Mouse (Mus musculus) kidney, postnatal 4 days (tissue): ENCODE data around the gene Sptbn4.

Experiments
- DNase-seq, 2 experiments: peaks; one replicate each; pipeline ENCODE4 v3.0.0; 2021; ENCODE audit warnings: mixed read lengths in 2 of 2

Sptbn4 gene

DNA sequence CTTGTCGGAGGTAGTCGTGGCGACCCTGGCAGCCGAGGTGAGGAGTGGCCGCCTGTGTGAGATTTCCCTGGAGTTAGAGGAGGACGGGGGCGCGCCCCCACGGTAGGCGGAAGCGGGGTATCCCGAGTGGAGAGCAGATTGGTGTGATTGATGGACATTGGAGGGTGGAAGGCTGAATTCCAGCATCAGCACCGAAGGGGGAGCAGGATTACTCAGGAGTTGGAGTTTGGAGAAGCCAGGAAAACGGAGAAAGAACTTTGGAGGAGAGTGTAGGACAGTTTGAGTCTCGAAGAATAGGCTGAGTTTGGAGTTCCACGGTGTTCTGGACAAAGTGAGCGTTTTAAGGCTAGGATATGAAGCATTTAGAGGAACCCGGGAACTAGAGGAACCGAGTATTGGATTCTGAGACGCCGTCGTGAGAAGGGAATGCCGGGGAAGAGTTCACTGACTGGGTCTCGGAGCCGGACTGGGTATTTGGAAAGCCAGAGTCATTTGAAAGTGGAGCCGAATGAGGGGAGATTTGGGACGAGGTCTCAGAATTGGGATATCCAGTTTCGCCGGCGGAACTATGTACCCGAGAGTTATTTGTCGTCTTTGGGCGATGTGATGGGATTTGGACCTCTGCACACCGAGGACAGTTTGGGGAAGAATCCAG, 26.5 kb upstream of the Sptbn4 start:
- peak in 1 of 2 experiments; percentile 22 for DNase-seq

DNA sequence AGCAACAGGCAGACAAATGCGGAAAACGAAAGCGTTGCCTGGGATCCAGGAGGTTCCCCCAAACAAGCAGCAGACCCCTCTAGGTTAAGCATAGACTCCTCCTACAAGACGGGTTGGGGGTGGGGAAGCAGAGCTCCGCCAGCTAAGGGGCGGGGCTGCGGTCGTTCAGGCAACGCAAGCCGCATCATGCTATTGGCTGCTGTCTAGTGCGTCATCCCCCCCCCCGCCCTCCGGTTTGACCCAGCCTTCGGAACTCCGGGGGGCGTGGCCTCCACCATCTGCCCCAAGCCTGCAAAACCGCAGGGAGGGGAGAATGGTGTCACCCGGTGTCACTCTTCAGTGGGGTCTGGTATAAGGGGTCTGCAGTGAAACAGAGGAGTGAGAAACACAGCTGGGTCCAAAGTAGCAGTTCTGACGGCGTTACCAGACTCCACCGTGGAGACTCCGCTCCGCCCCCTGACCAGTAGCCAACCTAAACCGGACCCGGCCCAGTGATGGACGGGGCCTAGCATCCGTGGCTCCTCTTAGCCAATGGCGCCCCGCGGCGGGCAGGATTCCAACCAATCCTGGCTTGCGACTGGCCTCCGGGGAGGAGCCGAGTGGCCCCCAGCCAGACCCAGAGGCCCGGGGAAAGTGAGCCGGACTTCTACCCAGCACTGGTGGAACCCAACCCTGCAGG, 25.8 kb upstream of the Sptbn4 start, which contains the start of gene Sertad3:
Gene Sertad3 (plus strand): TSS at position 613 of the 679 bp plus-strand sequence.
- peak; percentile 100 for DNase-seq

DNA sequence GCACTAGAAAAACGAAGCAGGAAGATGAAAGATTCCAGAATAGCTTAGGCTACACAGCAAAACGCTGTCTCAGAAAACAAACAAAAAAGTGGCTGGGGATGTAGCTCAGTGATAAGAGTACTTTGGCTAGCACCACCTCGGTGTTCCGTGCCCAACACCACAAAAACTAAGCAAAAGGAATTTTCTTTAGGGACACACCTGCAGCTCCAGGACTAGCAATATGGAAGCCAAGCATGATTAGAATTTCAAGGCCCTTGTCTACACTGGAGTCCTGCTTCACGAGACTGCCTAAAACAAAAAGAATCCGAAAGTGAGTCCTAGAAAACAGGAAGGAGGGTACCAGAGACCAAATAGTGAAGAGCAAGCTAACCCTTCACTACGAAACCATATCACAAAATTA, 25.1 kb upstream of the Sptbn4 start:
- no peak for DNase-seq

DNA sequence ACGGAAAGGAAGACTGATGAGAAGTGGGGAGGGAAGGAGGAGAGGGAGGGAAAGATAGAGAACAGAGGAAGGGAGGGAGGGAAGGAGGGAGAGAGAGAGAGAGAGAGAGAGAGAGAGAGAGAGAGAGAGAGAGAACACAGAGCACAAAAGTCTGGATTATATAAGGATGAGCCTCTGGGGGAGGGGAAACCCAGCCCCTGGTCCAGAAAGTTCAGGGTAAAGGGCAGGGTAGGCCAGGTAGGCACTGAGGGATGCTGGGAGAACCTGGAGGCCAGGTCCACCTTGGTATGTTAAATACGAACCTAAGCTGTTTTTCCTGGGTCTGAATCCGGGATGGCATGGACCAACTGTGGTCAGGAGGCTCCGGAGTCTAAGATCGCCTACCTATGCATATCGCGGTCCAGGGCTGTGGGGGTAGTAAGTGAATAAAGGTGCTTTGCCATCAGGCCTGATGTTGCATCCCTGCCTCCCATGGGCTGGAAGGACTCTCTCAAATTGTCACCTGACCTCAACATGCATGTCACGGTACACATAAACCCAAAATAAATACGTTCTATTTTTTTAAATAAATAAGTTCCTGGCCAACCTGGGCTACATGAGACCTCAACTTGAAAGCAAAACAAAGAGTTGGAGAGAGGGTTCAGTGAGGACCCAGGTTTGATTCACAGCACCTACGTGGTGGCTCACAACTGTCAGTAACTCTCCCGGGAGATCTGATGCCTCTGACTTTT, 24.1 kb upstream of the Sptbn4 start:
- DNase-seq = no peak

GRCm38 (mm10) chr7:27467648-27468047, 20.2 kb upstream of the Sptbn4 start:
- DNase-seq = peak; percentile 41 to 57

- no peak for DNase-seq
Observed at GRCm38 (mm10) chr7:27460477-27460876, 13.0 kb upstream of the Sptbn4 start.

- no peak for DNase-seq
Observed at GRCm38 (mm10) chr7:27459640-27460039, 12.2 kb upstream of the Sptbn4 start.

- DNase-seq = no peak
Observed at GRCm38 (mm10) chr7:27458614-27459013, 11.1 kb upstream of the Sptbn4 start.

DNA sequence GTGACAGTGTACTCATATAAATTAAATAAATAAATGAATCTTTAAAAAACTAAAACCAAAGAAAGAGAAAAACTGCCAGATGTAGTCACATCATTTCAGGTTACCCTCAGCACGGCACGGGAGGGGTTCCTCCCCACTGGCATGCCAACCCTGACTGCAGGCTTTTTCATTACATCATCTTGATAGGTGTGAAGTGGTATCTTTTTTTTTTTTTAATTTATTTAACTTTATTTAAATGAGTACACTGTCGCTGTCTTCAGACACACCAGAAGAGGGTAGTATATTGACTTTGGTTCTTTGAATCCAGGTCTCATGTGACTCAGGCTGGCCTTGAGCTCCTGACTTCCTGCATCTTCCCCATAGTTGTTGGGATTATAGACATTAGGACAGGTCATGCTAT, 7.8 kb upstream of the Sptbn4 start:
- DNase-seq = no peak

- DNase-seq = no peak
Observed at GRCm38 (mm10) chr7:27454461-27455121, 7.1 kb upstream of the Sptbn4 start.

GRCm38 (mm10) chr7:27452206-27452770, 4.8 kb upstream of the Sptbn4 start:
- DNase-seq = no peak

DNA sequence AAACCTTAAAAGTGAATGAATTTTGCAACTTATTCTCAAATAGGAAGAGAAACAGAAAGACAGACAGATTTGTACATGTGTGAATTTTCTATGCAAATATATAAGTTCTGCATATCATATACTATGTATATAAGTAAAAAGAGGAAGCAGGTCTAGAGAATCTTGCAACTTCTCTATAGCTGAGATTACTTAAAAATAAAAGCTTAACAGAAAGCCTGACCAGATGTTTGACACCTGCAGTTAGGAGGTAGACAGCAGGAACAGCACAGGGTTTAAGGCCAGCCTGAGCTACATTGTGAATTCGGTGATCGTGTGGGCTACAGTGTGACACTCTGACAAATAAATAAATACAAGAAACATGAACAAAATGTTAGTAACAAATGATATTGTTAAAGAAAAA, 3.9 kb upstream of the Sptbn4 start:
- DNase-seq = no peak

DNA sequence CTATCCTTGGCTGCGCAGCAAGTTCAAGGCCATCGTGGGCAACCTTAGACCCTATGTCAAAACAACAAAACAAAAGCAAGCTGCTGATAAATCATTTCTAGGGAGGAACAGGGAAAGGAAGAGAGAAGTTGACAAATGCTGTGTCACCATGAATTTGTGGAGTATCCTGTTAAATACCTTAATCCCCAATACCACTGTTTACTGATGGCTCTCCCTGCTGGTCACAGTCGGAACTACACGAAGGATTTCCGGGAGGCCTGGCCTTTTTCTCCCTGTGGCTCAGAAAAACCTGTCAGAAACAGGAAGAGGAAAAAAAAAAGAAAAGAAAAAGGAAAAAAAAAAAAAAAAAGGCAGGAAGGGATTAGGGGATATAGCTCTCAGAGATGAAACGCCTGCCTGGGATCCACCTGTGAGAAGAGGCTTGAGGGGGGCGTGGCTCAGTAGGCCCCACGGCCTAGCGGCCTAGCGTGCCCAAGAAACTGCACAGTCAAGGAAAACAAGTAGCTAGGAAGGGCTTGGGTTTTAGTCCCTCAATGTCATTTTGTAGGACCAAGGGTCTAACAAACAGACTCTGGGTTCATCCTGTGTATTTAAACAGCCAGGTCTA, 1.9 kb upstream of the Sptbn4 start:
- DNase-seq = peak; percentile 87 to 89

DNA sequence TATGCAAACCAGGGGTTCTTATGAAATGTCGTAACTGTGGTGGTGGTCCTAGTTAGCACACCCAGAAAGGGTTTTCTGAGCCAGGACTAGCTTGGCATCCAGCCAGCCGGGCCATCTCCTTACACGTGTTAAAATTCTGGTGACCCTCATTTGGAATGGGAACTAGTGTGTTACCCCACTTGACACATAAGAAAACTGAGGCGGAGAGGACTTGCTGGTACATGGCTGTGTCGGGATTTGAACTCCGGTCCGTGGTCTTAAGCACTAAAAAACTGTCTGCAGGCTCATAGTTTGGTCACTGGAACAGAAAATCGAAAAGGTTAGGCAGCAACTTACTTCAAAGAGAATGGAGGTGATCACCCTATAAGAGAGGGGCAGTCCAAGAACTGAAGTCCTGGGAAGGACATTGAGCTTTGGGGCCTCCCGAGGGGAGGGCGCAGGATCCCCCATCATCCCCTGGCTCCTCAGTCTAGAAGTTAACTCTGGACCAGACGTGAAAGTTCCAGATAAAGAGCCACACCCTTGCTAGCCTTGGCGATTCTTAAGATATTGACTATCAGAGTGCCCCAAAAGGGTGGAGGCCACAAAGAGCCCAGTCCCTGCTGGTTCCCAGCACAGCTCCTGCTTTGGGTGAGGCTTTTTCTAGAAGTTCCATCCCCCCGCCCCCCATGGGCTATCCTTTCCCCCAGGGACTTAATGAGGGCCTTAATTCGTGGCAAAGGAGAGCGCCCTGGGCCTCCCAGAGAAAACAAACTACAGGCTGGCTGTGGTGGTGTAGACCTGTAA, 1.1 kb upstream of the Sptbn4 start:
- peak in 1 of 2 experiments; percentile 23 for DNase-seq

DNA sequence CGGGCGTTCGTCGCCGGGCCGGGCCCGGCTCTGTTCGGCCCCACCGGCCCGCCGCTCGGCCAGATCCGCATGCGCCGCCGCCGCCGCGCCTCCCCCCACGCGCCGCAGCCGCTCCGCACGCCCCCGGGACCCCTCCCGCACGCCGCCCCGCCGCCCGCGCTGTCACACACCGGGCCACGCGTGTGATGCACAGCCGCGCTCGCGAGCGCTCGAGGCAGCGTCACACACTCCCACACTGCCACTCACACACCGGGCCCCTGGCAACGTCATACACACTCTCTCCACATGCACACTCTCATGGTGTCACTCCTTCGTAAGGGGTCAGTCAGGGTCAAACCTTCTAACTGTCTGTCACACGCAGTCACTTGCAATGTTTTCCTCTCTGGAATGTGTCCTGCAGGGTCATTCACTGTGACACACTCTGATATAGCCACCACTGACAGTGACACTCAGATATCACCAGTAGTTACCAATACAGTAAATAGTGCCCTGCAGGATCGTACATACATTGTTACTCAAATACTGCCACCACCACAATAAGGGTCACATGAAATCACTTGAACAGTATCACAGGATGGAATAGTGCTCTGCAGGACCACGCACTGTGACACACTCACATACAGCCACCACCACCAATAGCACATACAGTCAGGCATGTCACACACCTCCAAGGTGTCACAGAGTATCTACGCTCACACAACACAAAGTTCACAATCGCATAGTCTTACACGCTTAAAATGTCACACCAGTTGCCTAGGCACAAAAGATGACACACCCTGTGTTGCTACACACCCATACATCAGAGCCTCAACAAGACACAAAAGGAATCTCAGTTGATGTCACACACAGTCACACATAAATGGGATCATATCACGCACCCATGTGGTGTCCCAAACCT, 716 bp downstream of the Sptbn4 start:
- peak in 1 of 2 experiments; percentile 44 for DNase-seq

DNA sequence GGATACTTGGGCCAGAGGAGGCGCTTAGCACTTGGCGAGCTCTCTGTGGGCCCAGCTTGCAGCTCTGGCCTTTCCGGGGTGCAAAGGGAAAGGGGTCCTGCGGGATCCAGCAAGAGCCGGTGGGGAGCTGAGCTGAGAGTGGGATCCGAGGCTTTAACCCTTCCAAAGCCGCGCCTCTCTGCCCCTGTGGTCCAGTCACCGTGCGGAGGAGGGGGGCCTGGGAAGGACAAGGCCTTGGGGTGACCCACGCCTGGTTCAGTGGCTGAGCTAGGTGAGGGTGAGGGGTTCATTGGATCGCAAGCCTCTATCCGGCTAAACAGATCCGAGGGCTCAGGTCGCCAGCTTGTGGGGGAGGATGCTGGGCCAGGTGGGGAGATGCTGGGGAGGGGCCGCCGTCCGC, 1.4 kb downstream of the Sptbn4 start:
- DNase-seq = peak in 1 of 2 experiments; percentile 18

- no peak for DNase-seq
Observed at GRCm38 (mm10) chr7:27440014-27440413, 7.5 kb downstream of the Sptbn4 start.

GRCm38 (mm10) chr7:27437544-27437943, 9.9 kb downstream of the Sptbn4 start:
- peak; percentile 38 to 42 for DNase-seq

- DNase-seq = no peak
Observed at GRCm38 (mm10) chr7:27433794-27434193, 13.7 kb downstream of the Sptbn4 start.

DNA sequence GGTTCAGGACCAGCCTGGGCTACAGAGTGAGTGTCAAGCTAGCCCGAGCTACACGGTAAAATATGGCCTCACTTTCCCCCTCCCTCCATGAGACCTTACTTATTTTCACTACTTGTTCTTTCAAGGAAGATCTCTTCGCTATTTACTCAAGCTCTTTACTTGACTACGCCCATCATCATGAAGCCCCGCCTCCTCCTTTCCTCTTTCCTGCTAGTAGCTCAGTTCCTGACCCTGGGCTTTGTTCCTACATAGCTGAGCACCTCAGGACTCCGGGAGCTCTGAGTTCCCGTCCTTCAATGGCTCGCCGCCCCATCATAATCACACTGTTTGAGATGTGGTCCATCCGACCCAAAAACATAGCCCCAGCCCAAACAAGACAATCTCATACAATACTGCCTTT, 14.1 kb downstream of the Sptbn4 start:
- no peak for DNase-seq

DNA sequence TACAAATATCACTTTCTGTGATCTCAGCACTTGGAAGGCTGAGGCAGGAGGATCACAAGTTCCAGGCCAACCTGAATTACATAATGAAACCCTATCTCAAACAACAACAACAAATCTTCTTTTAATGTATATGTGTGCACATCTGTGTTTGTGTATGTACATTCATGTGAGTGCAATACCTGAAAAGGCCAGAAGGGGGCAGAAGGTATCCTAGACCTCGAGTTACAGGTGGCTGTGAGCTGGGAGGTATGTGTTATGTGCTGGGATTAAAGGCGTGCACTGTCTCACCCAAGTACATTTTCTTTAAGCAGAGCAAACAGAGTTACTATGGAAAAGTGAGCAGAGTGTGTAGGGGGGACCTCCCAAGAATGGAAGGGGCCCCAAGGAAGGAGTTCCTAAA, 18.4 kb downstream of the Sptbn4 start:
- no peak for DNase-seq
